Mouse (Mus musculus) layer of hippocampus, postnatal 14 days (tissue): ENCODE data around the gene Tbcb. TPM values are rescaled to one million over a fixed set of nuclear protein-coding genes. Genes with fewer than 3 reads are reported as not detected.
"Not testable (repeated sequence)": the region's sequence is repeated elsewhere in the genome, so short reads cannot be mapped to it uniquely, and the experiment has no call there.

Source experiments
- DNase-seq, 2 experiments: peaks; one replicate each; pipeline ENCODE4 v3.0.0; 2021 to 2022; ENCODE audit warnings: low spot score in 2 of 2, mixed read lengths in 1 of 2
- total RNA-seq, 2 experiments: library from RNA; stranded (reverse); gene quantifications; 2 replicates each; pipeline ENCODE4 v1.2.3; 2021

Gene Tbcb
- total RNA-seq, 2 experiments from 2014 or later, result 135 to 139 TPM

- peak; percentile 89 to 95 for DNase-seq
Measured at GRCm38 (mm10) chr7:30194884-30195283, 37.2 kb downstream of the Tbcb start.

GRCm38 (mm10) chr7:30194101-30194831 lies 37.8 kb downstream of the Tbcb start:
- DNase-seq, result peak; percentile 52 to 60

GRCm38 (mm10) chr7:30193581-30194100 lies 38.4 kb downstream of the Tbcb start:
- peak; percentile 57 to 71 for DNase-seq

GRCm38 (mm10) chr7:30193013-30193412 lies 39.1 kb downstream of the Tbcb start:
- no peak for DNase-seq

GRCm38 (mm10) chr7:30192088-30192487 lies 40.0 kb downstream of the Tbcb start:
- no peak for DNase-seq

- DNase-seq, result no peak
Measured at GRCm38 (mm10) chr7:30189116-30189491, 43.0 kb downstream of the Tbcb start.

GRCm38 (mm10) chr7:30188344-30189115 lies 43.5 kb downstream of the Tbcb start:
- no peak for DNase-seq

- no peak for DNase-seq
Measured at GRCm38 (mm10) chr7:30184641-30185348, 47.3 kb downstream of the Tbcb start.

- peak; percentile 47 to 68 for DNase-seq
Measured at GRCm38 (mm10) chr7:30183879-30184289, 48.2 kb downstream of the Tbcb start, which contains the start of gene Cox7a1. TSS of gene Cox7a1 (plus strand) at chr7:30184144.

GRCm38 (mm10) chr7:30183189-30183588 lies 48.9 kb downstream of the Tbcb start:
- DNase-seq, result not testable (repeated sequence)

- DNase-seq, result not testable (repeated sequence)
Measured at GRCm38 (mm10) chr7:30181929-30182328, 50.1 kb downstream of the Tbcb start.

GRCm38 (mm10) chr7:30181308-30181707 lies 50.8 kb downstream of the Tbcb start:
- peak; percentile 71 to 81 for DNase-seq

- DNase-seq, result no peak
Measured at GRCm38 (mm10) chr7:30178256-30178655, 53.8 kb downstream of the Tbcb start.

GRCm38 (mm10) chr7:30176474-30176873 lies 55.6 kb downstream of the Tbcb start:
- no peak for DNase-seq

Other genes starting within 250 kb of the Tbcb start
- 1 to 10 TPM; 5.1 to 5.3 TPM for gene Zfp568, start 248.3 kb downstream of the Tbcb start, total RNA-seq
- 1 to 10 TPM; 7.4 to 8.9 TPM for gene Zfp14, start 180.9 kb downstream of the Tbcb start, total RNA-seq
- 1 to 10 TPM; 3.6 to 4.5 TPM for gene Zfp82, start 159.4 kb downstream of the Tbcb start, total RNA-seq
- not detected for gene Gm26920, start 141.9 kb downstream of the Tbcb start, total RNA-seq
- gene Zfp566, start 141.7 kb downstream of the Tbcb start, total RNA-seq, result 1 to 10 TPM; 6.9 to 8.5 TPM
- gene Zfp260, start 137.5 kb downstream of the Tbcb start, total RNA-seq, result 10 to 100 TPM; 65.1 to 72.3 TPM
- 10 to 100 TPM; 25.3 to 27.6 TPM for gene Zfp382, start 110.3 kb downstream of the Tbcb start, total RNA-seq
- gene Zfp146, start 62.5 kb downstream of the Tbcb start, total RNA-seq, result 10 to 100 TPM; 48.4 to 52.6 TPM
- gene Cox7a1, start 48.1 kb downstream of the Tbcb start, total RNA-seq, result 1 to 10 TPM; 6.2 to 8.6 TPM
- gene Capns1, start 33.5 kb downstream of the Tbcb start, total RNA-seq, result 100 to 1,000 TPM; 206 to 239 TPM
- 10 to 100 TPM; 53.9 to 58.0 TPM for gene Polr2i, start 324 bp downstream of the Tbcb start, total RNA-seq
- gene Ovol3, start 3.5 kb upstream of the Tbcb start, total RNA-seq, result not detected
- under 1 TPM; 0.35 to 0.67 TPM for gene Thap8, start 47.8 kb upstream of the Tbcb start, total RNA-seq
- 1 to 10 TPM; 2.7 to 3.0 TPM for gene Wdr62, start 48.1 kb upstream of the Tbcb start, total RNA-seq
- 100 to 1,000 TPM; 501 to 515 TPM for gene Clip3, start 59.5 kb upstream of the Tbcb start, total RNA-seq
- gene Alkbh6, start 76.4 kb upstream of the Tbcb start, total RNA-seq, result 10 to 100 TPM; 41.6 to 45.9 TPM
- 1 to 10 TPM; 4.2 to 5.8 TPM for gene Syne4, start 82.5 kb upstream of the Tbcb start, total RNA-seq
- gene E130208F15Rik, start 89.5 kb upstream of the Tbcb start, total RNA-seq, result under 1 TPM; 0.43 to 0.74 TPM
- gene Sdhaf1, start 91.6 kb upstream of the Tbcb start, total RNA-seq, result 1 to 10 TPM; 7.8 to 8.9 TPM
- gene Lrfn3, start 130.5 kb upstream of the Tbcb start, total RNA-seq, result 10 to 100 TPM; 32.5 to 35.5 TPM
- gene Tyrobp, start 181.5 kb upstream of the Tbcb start, total RNA-seq, result 10 to 100 TPM; 26.7 to 30.1 TPM
- not detected for gene Hcst, start 187.6 kb upstream of the Tbcb start, total RNA-seq
- gene Nfkbid, start 189.5 kb upstream of the Tbcb start, total RNA-seq, result 1 to 10 TPM; 3.7 to 3.8 TPM
- 100 to 1,000 TPM; 981 to 987 TPM for gene Aplp1, start 213.3 kb upstream of the Tbcb start, total RNA-seq
- gene Kirrel2, start 225.4 kb upstream of the Tbcb start, total RNA-seq, result 10 to 100 TPM in 1 of 2 experiments, 1 to 10 TPM in 1; 8.5 to 15.5 TPM
- 1 to 10 TPM; 1.2 to 1.3 TPM for gene Nphs1, start 226.0 kb upstream of the Tbcb start, total RNA-seq